Comparison of ENCODE assay signal across 26 mouse cellular contexts in the genomic region with DNA sequence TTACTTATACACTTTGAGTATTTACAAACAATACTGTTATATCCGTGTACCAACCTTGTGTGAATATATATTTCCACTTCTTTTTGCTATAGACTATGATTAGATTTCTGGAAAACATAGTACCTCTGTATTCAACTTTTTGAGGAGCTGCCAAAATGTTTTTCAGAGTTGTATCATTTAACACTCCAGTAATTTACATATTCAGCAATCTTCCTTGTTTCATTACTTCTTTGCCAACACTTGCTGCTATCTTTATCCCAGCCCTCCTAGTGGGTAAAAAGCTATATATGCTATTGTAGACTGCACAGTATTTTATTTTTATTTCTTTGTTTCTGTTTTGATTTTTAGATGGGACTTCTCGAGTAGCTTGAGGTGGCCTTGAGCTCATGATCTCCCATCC. TPM values are rescaled to one million over a fixed set of nuclear protein-coding genes. Genes with fewer than 3 reads are reported as not detected.
"Had no signal": no experiment of that assay in that cellular context is flagged by ENCODE, and none has a peak within 500 bp of the region (broad histone marks: within the 10 kb centered on the region; RNA-seq: fewer than 3 reads in every experiment).

No protein-coding gene starts in this region.

- H3K4me3 ChIP-seq: heart, adult 2 months; heart, embryonic 13.5 days; heart, embryonic 15.5 days; hindbrain, embryonic 13.5 days; hindbrain, embryonic 15.5 days; kidney, embryonic 15.5 days; limb, embryonic 13.5 days; limb, embryonic 15.5 days; liver, embryonic 12.5 days had no signal

- H3K27me3 ChIP-seq: heart, embryonic 13.5 days; heart, embryonic 15.5 days; hindbrain, embryonic 13.5 days; hindbrain, embryonic 15.5 days; kidney, embryonic 15.5 days; limb, embryonic 13.5 days; limb, embryonic 15.5 days; liver, embryonic 12.5 days had no signal

- H3K27ac ChIP-seq: heart, adult 2 months; heart, embryonic 13.5 days; heart, embryonic 15.5 days; hindbrain, embryonic 13.5 days; hindbrain, embryonic 15.5 days; hindbrain, postnatal 0 days; kidney, embryonic 15.5 days; kidney, postnatal 0 days; limb, embryonic 13.5 days; limb, embryonic 15.5 days; liver, embryonic 12.5 days; liver, embryonic 14.5 days had no signal

- DNase-seq: gastrocnemius, postnatal 14 days; gastrocnemius, postnatal 36 days; heart, adult 2 months; heart, postnatal 14 days; heart, postnatal 36 days; kidney, adult 11 months; kidney, adult 2 months; kidney, adult 9 months; kidney, postnatal 14 days; kidney, postnatal 36 days; layer of hippocampus, adult 9-11 months; layer of hippocampus, postnatal 36 days had no signal

- H3K36me3 ChIP-seq: heart, embryonic 13.5 days; heart, embryonic 15.5 days; hindbrain, embryonic 13.5 days; hindbrain, embryonic 15.5 days; kidney, embryonic 15.5 days; limb, embryonic 13.5 days; limb, embryonic 15.5 days; liver, embryonic 12.5 days had no signal

- H3K4me2 ChIP-seq: heart, embryonic 11.5 days; heart, embryonic 13.5 days; heart, embryonic 15.5 days; hindbrain, embryonic 13.5 days; hindbrain, embryonic 15.5 days; kidney, embryonic 15.5 days; limb, embryonic 13.5 days; limb, embryonic 15.5 days; liver, embryonic 12.5 days had no signal

- H3K9ac ChIP-seq: heart, embryonic 13.5 days; heart, embryonic 15.5 days; hindbrain, embryonic 13.5 days; hindbrain, embryonic 15.5 days; kidney, embryonic 15.5 days; limb, embryonic 13.5 days; limb, embryonic 15.5 days; liver, embryonic 12.5 days; liver, embryonic 14.5 days had no signal

- ATAC-seq: hindbrain, postnatal 0 days; intestine, embryonic 16.5 days; liver, embryonic 12.5 days had no signal

- H3K9me3 ChIP-seq: heart, embryonic 13.5 days; heart, embryonic 15.5 days; hindbrain, embryonic 13.5 days; hindbrain, embryonic 15.5 days; kidney, embryonic 15.5 days; limb, embryonic 15.5 days; liver, embryonic 12.5 days had no signal

- H3K4me1 ChIP-seq: heart, embryonic 13.5 days; hindbrain, embryonic 13.5 days; limb, embryonic 13.5 days; limb, embryonic 15.5 days; liver, embryonic 12.5 days had no signal

RNA-seq across cellular contexts. Expression of a gene that starts 29.2 kb away (rescaled TPM):
- total RNA-seq: gastrocnemius, adult 8-10 months had no signal
- polyA plus RNA-seq: heart, embryonic 11.5 days; heart, embryonic 13.5 days; liver, embryonic 12.5 days had no signal
